Mouse (Mus musculus): Measurements from ENCODE around the gene Abcb10. TPM values are rescaled to one million over a fixed set of nuclear protein-coding genes. Genes with fewer than 3 reads are reported as not detected.

Abcb10 gene
- polyA plus RNA-seq, 1 experiment, result 2.9 TPM

DNA sequence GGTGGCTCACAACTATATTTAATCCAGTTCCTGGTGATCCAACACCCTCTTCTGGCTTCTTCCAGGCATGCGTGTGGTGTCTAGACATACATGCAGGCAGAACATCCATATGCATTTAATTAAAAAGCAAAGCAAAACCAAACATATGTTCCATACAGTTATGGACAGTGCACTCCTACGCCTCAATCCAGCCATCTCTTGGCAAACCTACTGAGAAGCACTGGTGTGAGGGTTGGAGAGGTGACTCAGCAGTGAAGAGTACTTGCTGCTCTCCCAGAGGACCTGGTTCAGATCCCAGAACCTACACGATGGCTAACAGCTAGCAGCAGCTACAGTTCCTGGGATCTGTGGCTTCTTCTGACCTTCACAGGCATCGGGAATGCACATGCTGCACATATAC lies 70.7 kb downstream of the Abcb10 start:
- Histone ChIP-seq H3K36me3 (ENCODE audit: control insufficient read depth, insufficient read depth, low read length) (peaks cover 5% of the 10 kb centered on the region), H3K4me3 (ENCODE audit: control insufficient read depth, low read depth, low read length) (no peak overlapping the region), H3K4me1 (ENCODE audit: control insufficient read depth, insufficient read depth, low read length) (no peaks in the 10 kb centered on the region), H3K27ac (ENCODE audit: control insufficient read depth, insufficient read depth, low read depth, low read length) (no peak overlapping the region), H3K27me3 (ENCODE audit: control insufficient read depth, insufficient read depth, low read length) (no peaks in the 10 kb centered on the region)
- no peak for TF ChIP-seq CTCF (IDR thresholded peaks at IDR 0.05; ENCODE audit: control insufficient read depth, insufficient read depth, insufficient replicate concordance, low read depth, low read length)

DNA sequence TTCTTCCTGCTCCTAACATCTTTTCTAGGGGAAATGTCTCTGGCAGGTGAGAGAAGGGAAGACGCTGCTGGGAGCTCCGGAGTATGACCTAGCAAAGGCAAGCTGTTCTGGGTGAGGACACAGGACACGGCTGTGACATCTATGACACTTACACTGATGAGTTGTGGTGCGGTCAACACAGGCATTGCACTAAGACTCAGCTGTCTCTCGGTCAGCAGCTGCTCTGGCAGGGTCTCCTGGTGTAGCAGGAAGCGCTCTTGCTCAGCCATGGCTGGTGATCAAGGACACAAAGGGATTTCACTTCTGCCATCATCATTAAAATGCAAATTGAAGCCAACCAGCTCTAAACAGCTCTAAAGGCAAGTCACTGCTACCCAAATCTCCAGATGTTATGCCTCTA lies 75.3 kb downstream of the Abcb10 start:
- Histone ChIP-seq H3K36me3 (ENCODE audit: control insufficient read depth, insufficient read depth, low read length) (peaks cover 2% of the 10 kb centered on the region), H3K27ac (ENCODE audit: control insufficient read depth, insufficient read depth, low read depth, low read length) (no peak overlapping the region), H3K27me3 (ENCODE audit: control insufficient read depth, insufficient read depth, low read length) (no peaks in the 10 kb centered on the region), H3K4me1 (ENCODE audit: control insufficient read depth, insufficient read depth, low read length) (no peaks in the 10 kb centered on the region), H3K4me3 (ENCODE audit: control insufficient read depth, low read depth, low read length) (no peak overlapping the region)
- no peak for TF ChIP-seq POLR2A (IDR thresholded peaks at IDR 0.05; ENCODE audit: control insufficient read depth, low read depth, low read length)
- no peak for TF ChIP-seq CTCF (IDR thresholded peaks at IDR 0.05; ENCODE audit: control insufficient read depth, insufficient read depth, insufficient replicate concordance, low read depth, low read length)

DNA sequence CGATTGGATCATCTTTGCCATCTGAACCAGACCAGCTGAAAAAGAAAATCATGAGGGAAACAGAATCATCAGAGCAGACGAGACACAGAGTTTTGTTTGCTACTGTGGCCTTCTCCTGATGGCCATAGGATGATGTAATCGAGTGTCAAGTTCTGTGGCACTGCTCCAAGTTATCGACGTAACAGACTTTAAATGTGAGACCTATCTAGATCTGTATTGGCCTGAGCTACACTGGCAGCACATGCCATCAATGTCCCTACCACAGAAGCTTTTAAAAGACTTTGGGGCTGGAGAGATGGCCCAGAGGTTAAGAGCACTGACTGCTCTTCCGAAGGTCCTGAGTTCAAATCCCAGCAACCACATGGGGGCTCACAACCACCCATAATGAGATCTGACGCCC lies 80.3 kb downstream of the Abcb10 start:
- TF ChIP-seq POLR2A (IDR thresholded peaks at IDR 0.05; ENCODE audit: control insufficient read depth, low read depth, low read length), result no peak
- TF ChIP-seq CTCF (IDR thresholded peaks at IDR 0.05; ENCODE audit: control insufficient read depth, insufficient read depth, insufficient replicate concordance, low read depth, low read length), result no peak
- no peak overlapping the region for H3K27ac ChIP-seq (ENCODE audit: control insufficient read depth, insufficient read depth, low read depth, low read length)
- H3K4me1 ChIP-seq (ENCODE audit: control insufficient read depth, insufficient read depth, low read length), result no peaks in the 10 kb centered on the region
- H3K36me3 ChIP-seq (ENCODE audit: control insufficient read depth, insufficient read depth, low read length), result peaks cover 1% of the 10 kb centered on the region
- no peak overlapping the region for H3K4me3 ChIP-seq (ENCODE audit: control insufficient read depth, low read depth, low read length)
- H3K27me3 ChIP-seq (ENCODE audit: control insufficient read depth, insufficient read depth, low read length), result no peaks in the 10 kb centered on the region

Other genes starting within 250 kb of the Abcb10 start
- gene Rab4a, start 177.1 kb downstream of the Abcb10 start, polyA plus RNA-seq (2012; rRNA removed), result 5.3 and 8.9 TPM in 2 replicates
- 28.2 and 32.0 TPM in 2 replicates for gene Ccsap, start 122.9 kb downstream of the Abcb10 start, polyA plus RNA-seq (2012; rRNA removed)
- 0.78 and 15.2 TPM in 2 replicates for gene Acta1, start 88.4 kb downstream of the Abcb10 start, polyA plus RNA-seq (2012; rRNA removed)
- 21.5 and 24.6 TPM in 2 replicates for gene Nup133, start 33.9 kb downstream of the Abcb10 start, polyA plus RNA-seq (2012; rRNA removed)
- gene Taf5l, start 38.3 kb upstream of the Abcb10 start, polyA plus RNA-seq (2012; rRNA removed), result 45.3 and 47.8 TPM in 2 replicates
- gene Urb2, start 38.4 kb upstream of the Abcb10 start, polyA plus RNA-seq (2012; rRNA removed), result 28.0 and 33.4 TPM in 2 replicates
- gene Galnt2, start 248.3 kb upstream of the Abcb10 start, polyA plus RNA-seq (2012; rRNA removed), result 0.91 and 2.4 TPM in 2 replicates